In genomic region chr12:56535411-56536173, GRCm38 (mm10) we compare ENCODE assay signal across 12 mouse cellular contexts. TPM values are rescaled to one million over a fixed set of nuclear protein-coding genes. Genes with fewer than 3 reads are reported as not detected.
DNase-seq lines count a peak whose midpoint lies in the region; ATAC-seq and TF ChIP-seq lines count a peak whose summit lies in the region.
"Had no signal": no experiment of that assay in that cellular context is flagged by ENCODE, and none has a peak within 500 bp of the region (broad histone marks: within the 10 kb centered on the region; RNA-seq: fewer than 3 reads in every experiment).

No protein-coding gene starts in this region.

- peaks cover 100% of the 10 kb centered on the region for H3K27me3 ChIP-seq in heart, embryonic 10.5 days (ENCODE audit: insufficient read depth, poor library complexity, severe bottlenecking)
- peaks cover 96% of the 10 kb centered on the region for H3K27me3 ChIP-seq in E14TG2a.4 (ENCODE audit: insufficient read depth, low read length)
- H3K27me3 ChIP-seq in forebrain, embryonic 12.5 days: peaks cover 96% of the 10 kb centered on the region
- H3K27me3 ChIP-seq in lung, embryonic 15.5 days: peaks cover 95% of the 10 kb centered on the region

- intact Hi-C loops in heart, postnatal 10 days (cut with DNase I): loop anchor here (10.0 kb wide), 2 partner anchors 291 to 1009 kb away; partner anchors contain the start of gene Foxa1

- WGBS in heart, embryonic 10.5 days: under 1% methylated on average over 35 of the region's 36 CpGs
- WGBS in forebrain, embryonic 12.5 days: 2% methylated on average over 28 of the region's 36 CpGs
- under 1% methylated on average over 29 of the region's 36 CpGs for WGBS in lung, embryonic 15.5 days

- H3K9me3 ChIP-seq in heart, embryonic 10.5 days: no peaks in the 10 kb centered on the region
- peaks cover 38% of the 10 kb centered on the region for H3K9me3 ChIP-seq in E14TG2a.4 (ENCODE audit: low read length)
- H3K9me3 ChIP-seq in forebrain, embryonic 12.5 days: no peaks in the 10 kb centered on the region
- H3K9me3 ChIP-seq in lung, embryonic 15.5 days: no peaks in the 10 kb centered on the region
- H3K9me3 ChIP-seq: hindbrain, embryonic 15.5 days had no signal

- H3K4me2 ChIP-seq in forebrain, embryonic 12.5 days: peak overlapping the region; percentile 43
- H3K4me2 ChIP-seq in lung, embryonic 15.5 days: peak overlapping the region; percentile 54; the same call in 1 of the 2 replicates

- peaks cover 33% of the 10 kb centered on the region for H3K4me1 ChIP-seq in heart, embryonic 10.5 days
- peaks cover 23% of the 10 kb centered on the region for H3K4me1 ChIP-seq in E14TG2a.4 (replicated peaks; ENCODE audit: low read depth, low read length)
- peaks cover 23% of the 10 kb centered on the region for H3K4me1 ChIP-seq in forebrain, embryonic 12.5 days
- H3K4me1 ChIP-seq in lung, embryonic 15.5 days: peaks cover 10% of the 10 kb centered on the region; the same call in 1 of the 2 replicates

- H3K27ac ChIP-seq in heart, embryonic 10.5 days: no peak overlapping the region
- peak overlapping the region; percentile 87 for H3K27ac ChIP-seq in forebrain, embryonic 12.5 days
- peak overlapping the region; percentile 97 for H3K27ac ChIP-seq in lung, embryonic 15.5 days
- H3K27ac ChIP-seq: hindbrain, embryonic 15.5 days had no signal

- H3K36me3 ChIP-seq in heart, embryonic 10.5 days: no peaks in the 10 kb centered on the region
- H3K36me3 ChIP-seq in E14TG2a.4 (ENCODE audit: insufficient read depth, low read length): no peaks in the 10 kb centered on the region; the same call in 1 of the 2 replicates
- no peaks in the 10 kb centered on the region for H3K36me3 ChIP-seq in forebrain, embryonic 12.5 days (replicated peaks)
- H3K36me3 ChIP-seq in lung, embryonic 15.5 days: no peaks in the 10 kb centered on the region
- H3K36me3 ChIP-seq: hindbrain, embryonic 15.5 days had no signal

- peak overlapping the region; percentile 47 for H3K4me3 ChIP-seq in heart, embryonic 10.5 days
- peak overlapping the region; percentile 69 for H3K4me3 ChIP-seq in E14TG2a.4 (replicated peaks; ENCODE audit: low read length)
- peak overlapping the region; percentile 48 for H3K4me3 ChIP-seq in forebrain, embryonic 12.5 days (replicated peaks)
- H3K4me3 ChIP-seq in lung, embryonic 15.5 days: peak overlapping the region; percentile 53

- no peak for DNase-seq in heart, embryonic 10.5 days (ENCODE audit: low spot score)
- no peak for DNase-seq in heart, postnatal 10 days
- DNase-seq in spleen, postnatal 4 days (ENCODE audit: low spot score in 2 of 2): no peak
- no peak for DNase-seq in layer of hippocampus, adult 11-12 months (ENCODE audit: low spot score)
- DNase-seq: liver had no signal

- H3K9ac ChIP-seq in forebrain, embryonic 12.5 days: peak overlapping the region; percentile 66
- peak overlapping the region; percentile 73 for H3K9ac ChIP-seq in lung, embryonic 15.5 days
- H3K9ac ChIP-seq: hindbrain, embryonic 15.5 days had no signal

- no peak for TF ChIP-seq CTCF in E14TG2a.4 (conservative IDR thresholded peaks at IDR 0.05; ENCODE audit: low read length)

- peak; percentile 24 for ATAC-seq in forebrain, embryonic 12.5 days (ENCODE audit: low FRiP score)
- ATAC-seq in lung, embryonic 15.5 days (ENCODE audit: borderline replicate concordance, extremely low read depth, low FRiP score, low TSS enrichment): peak; percentile 48
- ATAC-seq in inflammation-experienced regulatory T-cells, adult 6 months: no peak

RNA-seq across cellular contexts. Expression of gene Nkx2-1, which starts 1.1 kb away (rescaled TPM):
- polyA plus RNA-seq in heart, embryonic 10.5 days (2016; fragmentation: Nextera tagmentation; extraction: Ambion mirVana): 1.9 TPM in 1 of 2 replicates, not detected in the other
- not detected for total RNA-seq in heart, postnatal 10 days (2021)
- polyA plus RNA-seq in forebrain, embryonic 12.5 days (2016; fragmentation: Nextera tagmentation; extraction: Ambion mirVana): 37.2 and 66.0 TPM in 2 replicates
- polyA plus RNA-seq in lung, embryonic 15.5 days (2015; fragmentation: Nextera tagmentation; extraction: Ambion mirVana): 84.7 and 87.6 TPM in 2 replicates
- not detected for polyA plus RNA-seq in inflammation-experienced regulatory T-cells, adult 6 months (2017; shearing (Covaris generic))
- total RNA-seq: neutrophil, adult 5-6 weeks had no signal
- polyA plus RNA-seq: testis, adult 2 months had no signal

Comparison
In these comparisons a context has a peak if more than half of its experiments do, and no peak if none do; other contexts are left out.
1. RNA of gene Nkx2-1, which starts 1.1 kb away (polyA plus RNA-seq): 84.7 to 87.6 TPM in lung, embryonic 15.5 days and 37.2 to 66.0 TPM in forebrain, embryonic 12.5 days; 1.9 TPM in heart, embryonic 10.5 days and not detected in inflammation-experienced regulatory T-cells, adult 6 months; every median in the first group is over 10 times any median in the second.
2. Peak in every context shown above with its lines, with median percentiles within 50 percentile points of each other: H3K4me3 ChIP-seq.